Mouse (Mus musculus): ENCODE measurements around the gene Krt90. TPM values are rescaled to one million over a fixed set of nuclear protein-coding genes. Genes with fewer than 3 reads are reported as not detected.
A peak's percentile ranks its signal among the peaks of the same experiment; 100 is the strongest.
"Not testable (repeated sequence)": the region's sequence is repeated elsewhere in the genome, so short reads cannot be mapped to it uniquely, and the experiment has no call there.

Gene Krt90
- total RNA-seq (2021), result not detected

DNA sequence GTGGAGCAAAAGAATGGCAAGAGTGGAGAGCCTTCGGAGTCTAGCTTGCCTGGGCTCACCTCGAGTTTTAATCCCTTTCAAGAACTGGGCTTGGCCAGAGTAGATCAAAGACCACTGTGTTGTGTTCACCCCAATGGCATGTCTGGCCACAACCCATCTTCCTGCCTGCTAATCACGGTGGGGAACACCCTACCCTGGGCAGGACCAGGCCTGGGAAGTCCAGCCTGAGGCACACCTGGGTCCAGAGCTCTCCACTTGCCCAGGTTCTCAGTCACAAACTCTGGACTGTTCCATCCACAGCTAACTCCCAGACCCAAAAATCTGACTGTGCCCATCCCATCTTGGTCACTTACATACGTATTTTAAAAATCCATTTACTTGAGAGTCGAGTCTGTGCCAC is at the start of gene Krt90:
TSS of gene Krt90 (minus strand) at position 101 of the 400 bp plus-strand sequence.
- DNase-seq, result no peak

DNA sequence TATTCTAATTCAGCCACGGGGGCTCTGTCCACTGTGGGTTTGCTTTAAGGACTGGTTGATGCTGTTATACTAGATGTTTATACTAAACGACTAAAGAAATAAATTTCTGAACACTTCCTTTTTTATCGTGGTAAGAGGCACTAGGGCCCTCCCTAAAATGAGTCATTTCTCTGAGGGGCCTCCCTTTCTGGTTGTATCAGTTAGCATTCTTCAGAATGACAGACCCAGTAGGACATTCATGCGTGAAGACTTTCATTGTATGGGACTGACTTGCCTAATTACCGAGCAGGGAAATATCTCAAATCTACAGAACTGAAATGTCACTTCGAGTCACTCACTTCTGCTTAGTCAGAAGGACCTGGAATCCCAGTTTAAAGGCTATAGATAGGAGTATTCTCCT is 36.4 kb upstream of the Krt90 start:
- DNase-seq, result no peak

DNA sequence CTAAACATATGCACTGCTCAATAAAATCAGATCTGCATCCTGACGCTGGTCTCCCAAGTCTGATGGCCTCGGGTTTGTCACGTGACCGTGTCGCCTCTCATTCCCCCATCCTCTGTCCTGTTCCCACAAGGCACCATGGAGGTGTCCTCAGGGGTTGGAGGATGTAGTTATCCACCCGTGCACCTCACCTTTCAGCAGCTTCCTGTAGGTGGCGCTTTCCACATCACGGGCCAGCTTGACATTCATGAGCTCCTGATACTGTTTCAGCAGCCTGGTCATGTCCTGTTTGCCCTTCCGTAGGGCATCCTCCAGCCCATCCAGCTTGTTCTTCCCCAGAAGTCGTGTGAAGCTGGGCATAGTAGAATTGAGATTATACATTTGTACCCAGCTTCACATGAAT is 25.5 kb upstream of the Krt90 start:
- no peak for DNase-seq

DNA sequence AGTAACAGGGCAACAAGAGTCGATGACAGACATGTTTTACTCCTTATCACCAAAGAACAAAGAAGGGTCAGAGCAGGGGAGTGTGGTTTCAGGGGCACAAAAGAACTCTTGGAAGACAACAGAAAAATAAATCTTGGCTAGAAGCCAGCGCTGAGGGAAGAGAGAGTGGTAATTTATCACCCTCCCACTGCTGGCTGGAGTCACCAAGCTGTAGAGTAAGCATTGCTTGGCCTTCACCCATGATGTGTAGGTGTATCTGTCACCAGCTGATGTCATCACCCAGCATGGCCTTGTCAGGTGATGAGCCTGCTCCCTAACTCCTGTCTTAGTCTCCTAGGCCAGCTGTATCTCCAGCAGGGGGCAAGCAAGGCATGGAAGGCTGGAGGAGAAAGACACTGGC is 21.7 kb upstream of the Krt90 start:
- no peak for DNase-seq

DNA sequence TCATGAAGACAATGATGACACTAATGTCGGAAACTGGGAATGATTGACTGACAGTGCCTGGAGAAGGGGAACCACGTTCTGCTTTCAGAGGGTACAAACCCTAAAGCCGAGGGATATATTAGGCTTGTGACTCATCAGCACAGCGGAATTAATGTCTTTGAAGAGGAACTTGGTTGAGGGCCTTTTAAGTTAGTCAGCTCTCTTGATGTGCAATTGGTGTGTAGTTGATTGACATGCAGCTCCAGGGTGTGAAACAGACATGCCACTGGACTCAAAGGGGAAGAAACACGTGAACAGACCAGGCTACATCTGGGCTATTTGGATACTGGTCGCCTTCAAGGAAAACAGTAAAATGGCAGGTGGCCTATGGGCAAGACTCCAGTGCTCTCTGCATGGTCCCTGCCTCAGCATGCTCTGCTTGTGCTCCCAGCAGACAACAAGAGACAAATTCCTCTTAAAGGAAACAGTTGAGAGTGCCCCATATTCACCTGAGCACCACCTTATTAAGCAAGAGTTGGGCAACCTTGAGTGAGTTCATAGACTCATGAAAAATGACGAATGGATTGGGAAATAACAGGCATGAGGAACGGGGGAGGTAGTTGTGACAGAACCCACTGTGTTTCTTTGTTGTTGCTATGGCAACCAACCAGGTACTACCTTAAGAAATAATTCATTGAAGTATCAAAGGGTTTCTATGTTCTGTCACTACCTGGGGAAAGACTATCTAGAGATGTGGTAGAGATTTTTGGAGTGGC is 20.6 kb upstream of the Krt90 start:
- no peak for DNase-seq

DNA sequence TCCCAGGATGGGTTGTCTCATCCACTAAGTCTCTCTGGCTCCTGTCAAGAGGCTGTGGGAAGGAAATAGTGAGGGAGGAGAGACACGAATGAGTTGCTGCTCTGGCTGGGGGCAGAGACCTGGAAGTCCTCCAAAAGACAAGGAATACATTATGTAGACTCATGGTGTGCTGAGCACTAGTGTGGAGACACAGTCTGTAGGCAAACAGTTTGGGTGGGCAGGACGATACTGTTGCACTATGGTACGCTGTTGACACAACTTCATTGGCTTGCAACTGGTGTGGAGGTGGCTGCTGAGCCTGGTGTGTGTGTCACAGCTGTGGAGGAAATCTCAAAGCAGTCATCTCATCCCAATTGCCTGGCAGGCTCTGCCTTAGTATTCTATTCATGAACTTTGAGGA is 19.0 kb upstream of the Krt90 start:
- DNase-seq, result no peak

DNA sequence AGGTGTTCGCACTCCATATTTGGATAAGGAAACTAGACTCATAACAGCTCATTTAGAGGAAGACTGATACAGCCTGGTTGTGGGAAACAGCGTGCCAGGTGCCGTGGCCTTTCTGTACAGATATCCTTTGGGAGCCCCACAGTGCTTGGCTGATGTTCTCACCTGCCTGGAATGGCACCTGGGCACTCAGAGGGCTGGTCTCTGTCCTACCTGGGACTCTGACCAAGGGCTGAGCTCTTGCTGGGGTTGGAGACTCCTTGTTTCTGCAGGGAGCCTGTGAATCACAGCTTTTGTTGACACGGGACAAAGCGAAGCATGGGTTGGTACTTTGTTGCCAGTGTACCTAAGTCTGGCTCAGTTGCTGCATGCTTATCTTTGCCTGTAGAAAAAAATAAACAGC is 12.8 kb upstream of the Krt90 start:
- no peak for DNase-seq

DNA sequence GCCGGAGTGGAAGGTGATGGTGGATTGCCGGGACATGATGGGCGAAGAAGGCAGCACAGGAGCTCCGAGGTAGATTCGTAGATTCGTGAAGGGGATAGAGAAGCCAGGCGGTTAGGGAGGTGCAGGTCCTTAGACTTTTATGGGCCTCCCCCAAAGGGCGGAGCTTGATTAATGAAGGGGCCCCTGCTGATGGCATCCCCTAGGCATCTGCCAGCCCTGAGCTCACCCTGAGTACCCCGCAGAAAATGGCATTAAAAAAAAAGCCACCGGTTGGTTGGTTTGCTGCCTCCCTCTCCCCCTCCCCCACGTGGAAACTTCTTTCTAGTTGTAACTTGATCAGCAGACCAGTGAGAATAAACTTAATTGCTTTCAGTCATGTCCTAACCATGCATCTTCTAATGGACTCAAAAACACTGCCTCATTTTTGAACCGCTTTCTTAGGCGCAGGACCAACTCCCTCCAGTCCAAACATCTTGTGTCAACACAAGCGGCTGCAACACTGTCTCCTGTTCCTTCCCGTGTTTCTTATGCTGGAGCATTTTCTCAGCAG is 11.1 kb upstream of the Krt90 start, which contains the start of gene Krt75:
TSS of gene Krt75 (minus strand) at position 109 of the 550 bp plus-strand sequence.
- no peak for DNase-seq

DNA sequence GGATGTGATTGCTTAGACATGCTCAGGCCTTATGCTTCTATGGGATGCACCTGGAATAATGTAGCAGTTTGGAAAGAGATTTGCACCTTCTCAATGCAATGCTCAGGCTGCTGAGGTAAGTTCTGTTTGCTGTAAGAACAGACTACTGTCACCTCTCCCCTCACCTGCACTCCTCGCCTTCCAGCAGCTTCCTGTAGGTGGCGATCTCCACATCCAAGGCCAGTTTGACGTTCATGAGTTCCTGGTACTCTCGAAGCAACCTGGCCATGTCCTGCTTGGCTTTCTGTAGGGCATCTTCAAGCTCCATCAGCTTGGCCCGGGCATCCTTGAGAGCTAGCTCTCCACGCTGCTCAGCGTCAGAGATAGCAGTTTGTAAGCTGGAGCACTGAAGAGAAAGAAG is 5.0 kb upstream of the Krt90 start:
- DNase-seq, result no peak

DNA sequence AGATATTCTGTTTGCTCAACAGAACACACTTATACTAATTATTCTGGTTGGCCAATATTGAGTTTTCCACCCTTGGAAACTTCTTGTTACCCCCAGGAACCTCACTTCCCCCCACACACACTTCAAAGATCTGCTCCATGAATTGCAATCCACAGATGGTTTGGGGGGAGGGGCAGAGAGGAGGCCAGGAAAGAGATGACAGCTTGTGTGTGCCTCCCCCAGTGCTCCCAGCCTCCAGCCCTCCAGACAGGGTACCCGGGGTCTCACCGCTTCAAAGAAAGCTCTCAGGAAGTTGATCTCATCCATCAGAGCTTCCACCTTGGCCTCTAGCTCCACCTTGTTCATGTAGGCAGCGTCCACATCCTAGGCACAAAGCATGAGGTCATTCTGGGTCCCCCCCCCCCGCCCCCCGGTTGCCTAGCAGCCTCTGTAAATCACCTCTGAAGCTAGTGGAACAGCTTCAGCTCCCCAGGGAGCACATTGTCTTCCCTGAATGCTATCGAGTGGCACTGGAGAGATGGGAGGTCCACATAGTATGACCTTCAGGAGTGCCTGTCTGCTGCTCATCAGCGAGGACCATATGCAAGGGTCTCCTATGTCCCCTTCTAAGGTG is 4.6 kb downstream of the Krt90 start:
- peak in 1 of 2 experiments; percentile 30 for DNase-seq

DNA sequence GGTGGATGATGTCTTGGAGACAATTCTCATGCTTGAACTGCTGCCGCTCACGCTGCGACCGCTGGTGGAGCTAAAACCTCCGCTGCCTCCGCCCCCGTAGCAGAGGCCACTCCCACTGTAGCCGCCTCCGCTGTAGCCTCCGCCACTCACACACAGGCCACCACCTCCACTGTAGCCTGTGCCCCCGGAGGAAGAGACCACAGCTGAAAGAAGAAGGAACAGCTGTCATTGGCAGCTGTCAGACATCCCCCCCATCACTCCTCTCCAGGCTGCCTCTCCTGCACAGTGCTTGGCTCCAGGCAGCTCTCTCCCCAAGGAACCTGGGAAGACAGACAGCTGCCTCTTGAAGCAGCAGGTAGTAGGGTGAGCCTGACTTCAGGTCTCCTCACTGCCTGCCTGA is 9.6 kb downstream of the Krt90 start:
- no peak for DNase-seq

DNA sequence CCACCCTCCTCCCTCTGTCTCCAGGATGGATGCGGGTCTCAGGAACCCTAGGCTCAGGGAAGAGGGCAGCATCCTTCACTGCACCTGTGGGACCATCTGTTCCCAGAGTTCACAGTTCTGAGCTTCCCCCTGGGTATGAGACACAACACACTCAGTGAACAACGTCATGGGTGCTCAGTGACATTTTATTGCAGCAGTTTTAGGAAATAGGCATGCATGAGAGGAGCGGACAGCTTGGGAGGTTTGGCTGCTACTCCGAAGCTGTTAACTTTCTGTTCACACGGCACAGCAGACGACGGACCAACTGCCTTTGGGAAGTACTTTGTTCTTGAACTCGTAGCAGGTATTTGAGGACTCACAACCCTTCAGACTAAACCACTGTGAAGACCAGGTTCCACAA is 10.6 kb downstream of the Krt90 start:
- no peak for DNase-seq

DNA sequence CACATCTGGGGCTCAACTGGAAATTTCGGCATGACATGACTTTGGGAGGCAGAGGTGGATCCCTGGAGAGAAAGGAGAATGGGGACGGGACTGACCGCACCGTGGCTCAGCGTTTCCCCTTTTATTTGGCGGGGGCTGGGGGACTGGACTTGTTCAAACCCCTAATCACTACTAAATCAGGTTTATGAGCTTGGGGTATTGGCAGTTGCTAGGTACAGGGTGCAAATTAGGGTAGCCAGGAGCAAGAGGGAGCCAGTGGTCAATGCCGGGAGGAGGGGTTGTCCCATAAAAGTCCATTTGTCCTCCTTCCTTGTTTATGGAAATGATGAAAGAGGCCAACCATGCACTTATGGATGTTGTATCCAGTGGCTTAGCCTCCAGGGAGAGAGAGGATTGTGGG is 12.2 kb downstream of the Krt90 start, which contains the start of gene Krt82:
TSS of gene Krt82 (minus strand) at position 101 of the 400 bp plus-strand sequence.
- no peak for DNase-seq

DNA sequence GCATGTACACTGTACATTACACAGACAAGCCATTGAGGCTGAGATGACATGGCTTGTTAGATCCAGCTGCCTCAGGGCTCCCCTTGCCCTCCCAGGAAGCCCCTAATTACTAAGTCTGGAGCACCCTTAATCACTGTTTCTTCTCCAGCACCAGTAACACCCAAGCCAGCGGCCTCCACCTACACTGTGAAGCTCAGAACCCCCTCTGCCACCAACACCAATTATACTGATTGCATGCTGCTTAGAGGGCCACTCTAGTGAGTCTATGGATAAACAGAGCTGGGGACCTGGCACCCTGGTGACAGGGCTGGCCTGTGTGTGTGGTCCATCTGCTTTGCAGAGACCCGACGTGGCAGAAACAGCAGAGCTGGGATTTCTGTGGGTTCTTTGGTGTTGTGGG is 18.3 kb downstream of the Krt90 start:
- no peak for DNase-seq

DNA sequence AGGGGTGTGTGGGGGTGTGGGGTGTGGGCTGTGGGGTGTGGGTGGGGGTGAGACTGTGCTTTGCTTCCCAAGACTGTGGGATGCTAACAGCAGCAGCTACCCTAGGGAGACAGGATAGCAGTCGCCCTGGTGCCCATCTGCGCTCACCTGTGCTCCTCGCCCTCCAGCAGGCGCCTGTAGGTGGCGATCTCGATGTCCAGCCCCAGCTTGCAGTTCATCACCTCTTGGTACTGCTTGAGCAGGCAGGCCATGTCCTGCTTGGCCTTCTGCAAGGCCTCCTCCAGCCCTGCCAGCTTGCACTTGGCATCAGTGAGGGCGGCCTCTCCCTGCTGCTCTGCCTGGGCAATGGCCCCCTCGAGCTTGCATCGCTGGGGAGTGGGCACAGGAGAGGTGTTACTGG is 20.2 kb downstream of the Krt90 start:
- DNase-seq, result no peak

DNA sequence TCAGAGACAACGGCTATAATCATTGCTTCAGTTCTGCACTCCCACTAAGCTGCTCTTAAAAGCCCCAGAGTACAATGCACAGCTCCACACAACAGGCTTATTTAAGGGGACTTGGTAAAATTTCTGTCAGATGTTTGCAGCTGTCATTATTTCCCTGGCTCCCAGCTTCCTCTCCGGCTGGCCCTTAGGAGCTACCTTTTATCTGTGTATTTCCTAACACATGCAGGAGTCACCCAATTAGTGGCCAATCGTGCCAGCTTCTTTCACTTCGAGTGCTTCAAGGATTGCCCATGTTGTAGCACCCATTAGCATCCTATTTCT is 24.2 kb downstream of the Krt90 start:
- no peak for DNase-seq

DNA sequence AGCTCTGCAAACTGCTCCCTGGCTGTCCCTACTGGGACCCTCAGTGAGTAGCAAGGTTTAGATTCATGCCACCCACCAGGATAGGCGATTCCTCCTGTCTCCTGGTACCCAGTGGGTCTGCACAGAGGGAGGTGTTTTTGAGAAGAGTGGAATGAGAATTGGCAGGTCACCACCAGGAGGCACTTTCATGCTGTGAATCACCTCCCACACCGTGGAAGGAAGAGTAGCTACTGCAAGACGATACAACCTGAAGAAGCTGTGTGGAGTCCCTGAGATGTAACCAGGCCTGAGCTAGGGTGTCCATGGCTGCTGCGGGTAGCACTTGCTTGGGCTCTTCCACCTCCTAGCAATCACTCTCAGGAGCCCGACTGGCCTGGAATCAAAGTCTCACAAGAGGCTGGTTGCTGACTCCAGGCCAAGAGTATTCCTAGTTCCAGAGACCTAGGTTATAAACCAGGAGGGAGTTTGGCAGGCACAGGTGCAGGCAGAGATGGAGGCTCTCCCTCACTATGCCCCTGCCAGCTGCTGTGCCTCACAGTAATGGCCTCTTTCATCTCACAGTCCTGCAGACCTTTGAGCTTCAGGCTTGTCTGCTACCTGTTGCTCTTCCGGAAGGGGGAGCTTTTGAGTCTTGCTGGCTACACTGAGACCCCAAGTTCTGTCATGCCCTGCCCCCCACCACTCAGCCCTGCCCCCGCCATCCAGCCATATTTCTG is 24.7 kb downstream of the Krt90 start:
- DNase-seq, result no peak

DNA sequence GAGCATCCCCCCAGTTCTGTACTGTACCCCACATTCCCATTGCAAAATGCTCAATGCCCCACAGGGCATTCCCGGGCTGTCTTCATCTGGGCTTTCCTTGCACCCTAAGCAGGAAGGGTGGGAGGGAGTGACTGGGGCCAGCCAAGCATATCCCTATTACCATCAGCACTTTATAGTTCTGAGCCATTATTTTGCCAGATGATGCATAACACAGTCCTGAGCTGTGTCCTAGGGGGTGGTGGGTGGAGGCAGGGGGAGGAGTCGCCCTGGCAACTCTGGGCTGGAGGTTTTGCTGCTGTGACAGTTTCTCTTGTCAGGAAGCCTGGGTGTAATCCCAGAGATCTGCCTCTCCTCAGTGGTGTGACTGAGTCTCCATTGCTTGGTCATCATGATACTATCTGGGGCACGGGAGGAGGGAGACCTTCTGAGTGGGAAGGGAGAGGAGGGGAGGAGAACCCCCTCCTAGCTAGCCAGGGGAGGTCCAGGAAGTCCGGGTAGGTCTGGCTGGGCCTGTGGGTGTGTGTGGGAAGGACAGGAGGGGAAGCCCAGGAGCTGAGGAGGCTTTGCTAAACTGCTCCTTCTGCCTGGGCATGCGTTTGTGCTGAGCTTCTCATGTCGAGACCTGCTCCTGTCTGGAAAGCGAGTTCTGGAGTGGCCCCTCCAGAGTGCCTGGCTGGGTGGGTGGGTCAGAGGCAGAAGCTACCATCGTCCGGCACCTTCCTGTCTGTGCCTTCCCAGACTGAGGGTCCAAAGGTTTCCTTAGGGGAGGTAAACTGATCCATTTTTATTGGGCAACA is 26.5 kb downstream of the Krt90 start:
- no peak for DNase-seq

DNA sequence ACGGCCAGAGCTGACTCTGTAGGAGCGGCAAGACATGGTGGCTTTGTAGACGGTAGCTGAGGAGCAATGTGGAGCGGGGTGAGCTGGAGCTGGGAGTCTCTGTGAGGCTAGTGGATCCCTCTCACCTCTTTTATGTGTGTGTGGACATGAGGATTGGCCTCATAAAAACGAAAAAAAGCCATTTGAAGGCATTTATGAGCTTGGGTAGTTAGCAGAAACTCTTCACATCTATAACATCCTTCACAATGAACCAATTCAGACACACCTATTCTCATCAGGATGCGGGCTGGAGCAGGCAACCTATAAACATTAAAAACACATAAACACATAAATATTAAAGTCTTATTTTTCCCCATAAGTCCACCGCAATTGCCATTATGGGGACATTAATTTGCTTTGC is 30.0 kb downstream of the Krt90 start, which contains the start of gene Krt84:
TSS of gene Krt84 (minus strand) at position 101 of the 400 bp plus-strand sequence.
- no peak for DNase-seq

DNA sequence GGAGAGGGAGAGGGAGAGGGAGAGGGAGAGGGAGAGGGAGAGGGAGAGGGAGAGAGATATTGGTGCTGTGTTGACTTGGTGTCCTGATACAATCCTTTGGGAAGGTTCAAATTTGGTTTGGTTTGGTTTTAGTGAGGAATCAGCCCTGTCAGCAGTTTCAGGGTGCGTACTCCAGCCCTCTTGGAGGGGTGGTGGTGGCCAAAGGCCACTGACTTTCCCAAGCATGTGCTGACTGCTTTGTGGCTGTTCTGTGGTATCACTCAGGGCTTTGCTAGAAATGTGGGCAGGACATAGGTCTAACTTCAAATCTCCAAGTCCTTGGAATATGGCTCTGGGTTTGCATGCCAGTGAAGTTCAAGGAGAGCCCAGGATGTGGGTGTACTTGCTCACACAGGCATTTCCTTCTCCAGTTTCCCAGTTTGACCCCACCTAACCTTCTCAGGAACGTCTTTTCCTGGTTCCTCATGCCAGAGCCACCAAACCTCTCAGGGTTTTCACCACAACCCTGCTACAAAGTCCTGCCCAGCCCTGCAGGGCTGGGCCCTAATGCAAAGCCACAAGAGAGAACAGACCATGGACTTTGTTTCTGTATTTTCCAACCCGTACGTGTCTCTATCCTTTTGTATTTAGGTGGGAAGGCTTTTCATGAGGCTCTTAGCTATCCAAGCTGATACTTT is 40.1 kb downstream of the Krt90 start:
- DNase-seq, result no peak

DNA sequence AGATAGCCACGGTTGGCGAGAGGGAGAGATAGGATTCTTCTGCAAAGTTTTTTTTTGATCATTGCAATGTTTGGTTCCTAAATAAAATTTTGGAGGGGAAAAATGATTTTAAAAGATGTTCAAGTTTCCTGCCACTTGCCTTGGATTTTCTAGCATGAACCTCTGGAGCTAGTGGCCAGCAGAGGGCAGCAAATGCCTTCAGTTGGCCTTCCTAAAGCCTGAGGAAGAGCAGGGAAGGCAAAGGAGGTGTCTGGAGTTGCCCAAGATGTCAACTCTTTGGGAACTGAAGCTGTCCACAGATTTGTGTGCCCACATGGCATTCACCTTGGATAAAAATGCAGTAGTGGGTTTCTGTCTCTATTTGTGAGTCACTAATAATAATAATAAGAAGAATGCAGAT is 43.0 kb downstream of the Krt90 start:
- DNase-seq, result peak; percentile 67 to 69

DNA sequence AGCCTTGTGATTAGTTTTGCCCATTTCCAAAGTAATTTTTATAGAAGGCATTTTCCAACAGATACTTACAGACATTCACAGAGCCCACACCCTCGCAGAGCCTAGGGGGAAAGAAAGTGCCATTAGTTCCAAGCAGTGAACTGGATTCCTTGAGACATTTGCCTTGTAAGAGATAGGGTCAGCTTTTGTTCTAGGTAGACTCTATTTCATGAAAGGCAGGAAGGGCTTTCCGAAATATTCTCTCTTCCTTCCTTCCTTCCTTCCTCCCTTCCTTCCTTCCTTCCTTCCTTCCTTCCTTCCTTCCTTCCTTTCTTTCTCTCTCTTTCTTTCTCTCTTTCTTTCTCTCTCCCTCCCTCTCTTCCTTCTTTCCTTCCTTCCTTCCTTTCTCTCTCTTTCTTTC is 45.6 kb downstream of the Krt90 start, which contains the start of gene Gm49425:
TSS of gene Gm49425 (minus strand) at position 101 of the 400 bp plus-strand sequence.
- not testable (repeated sequence) for DNase-seq

All from layer of hippocampus, postnatal 36 days (tissue).